Mouse (Mus musculus) bone marrow, adult 2 months (tissue): ENCODE results near the gene Klhl22. TPM values are rescaled to one million over a fixed set of nuclear protein-coding genes. Genes with fewer than 3 reads are reported as not detected.

ENCODE experiments used
- H3K27ac ChIP-seq: fragments of 200-500 bp; 2 replicates; pipeline ENCODE4 v1.5.1; 2012; ENCODE audit warnings: low read depth, mild to moderate bottlenecking, control low read depth, inconsistent platforms, low read length; ENCODE audit not compliant: control insufficient read depth, poor library complexity, insufficient read depth
- H3K4me1 ChIP-seq: fragments of 200-500 bp; 2 replicates; pipeline ENCODE4 v1.6.1; 2011; ENCODE audit warnings: low read length; ENCODE audit not compliant: control insufficient read depth, insufficient read depth
- H3K4me3 ChIP-seq: fragments of 200-500 bp; replicated peaks from 2 replicates; pipeline ENCODE3; 2011; ENCODE audit warnings: mild to moderate bottlenecking, low read depth, low read length, control low read depth; ENCODE audit not compliant: control insufficient read depth
- CTCF ChIP-seq: fragments of 200-500 bp; IDR thresholded peaks from 2 replicates; pipeline ENCODE4 v1.5.1; 2011; ENCODE audit warnings: low read length, control low read depth; ENCODE audit not compliant: control insufficient read depth, insufficient read depth
- POLR2A ChIP-seq: fragments of 200-500 bp; IDR thresholded peaks from 2 replicates; pipeline ENCODE4 v1.6.1; 2011; ENCODE audit warnings: low read depth, mild to moderate bottlenecking, control low read depth, low read length, borderline replicate concordance; ENCODE audit not compliant: control insufficient read depth
- WGBS: fragments of 180-500 bp; shearing (Covaris S2); methylation state at CpG from one replicate; pipeline ENCODE4 v1.1.7; 2018; 5-methylcytosine and 5-hydroxymethylcytosine counted together
- polyA plus RNA-seq: library from polyadenylated mRNA; stranded (reverse); fragments of >200 nt; gene quantifications from 2 replicates; pipeline ENCODE4 v1.2.4, GENCODE M21; 2011; ENCODE audit warnings: low replicate concordance; ENCODE audit not compliant: missing spikeins, insufficient read depth, insufficient read length

The Klhl22 gene
- polyA plus RNA-seq, 1 experiment = 7.8 TPM

GRCm38 (mm10) chr16:17835481-17835880 lies 76.1 kb downstream of the Klhl22 start:
- TF ChIP-seq POLR2A (no peak), CTCF (no peak)
- 41% methylated on average over 13 of the region's 13 CpGs for WGBS

GRCm38 (mm10) chr16:17838051-17838450 lies 78.6 kb downstream of the Klhl22 start, which contains the start of gene Car15:
TSS of gene Car15 (minus strand) at chr16:17838364.
- TF ChIP-seq POLR2A = no peak
- TF ChIP-seq CTCF = no peak
- Histone ChIP-seq H3K27ac (no peak within 1 kb of the TSS), H3K4me3 (no peak within 1 kb of the TSS), H3K4me1 (no peaks in the 10 kb centered on the region)
- WGBS = 70% methylated on average over 6 of the region's 6 CpGs

More at GRCm38 (mm10) chr16:17835481-17835880, 76.1 kb downstream of the Klhl22 start:
- no peak overlapping the region for H3K4me3 ChIP-seq
- H3K27ac ChIP-seq = no peak overlapping the region
- no peaks in the 10 kb centered on the region for H3K4me1 ChIP-seq

- Histone ChIP-seq H3K4me3 (no peak overlapping the region), H3K4me1 (no peaks in the 10 kb centered on the region), H3K27ac (no peak overlapping the region)
- 85% methylated on average over 4 of the region's 4 CpGs for WGBS
- TF ChIP-seq CTCF (no peak), POLR2A (no peak)
Measured at GRCm38 (mm10) chr16:17839976-17840375, 80.6 kb downstream of the Klhl22 start.

- Histone ChIP-seq H3K27ac (no peak overlapping the region), H3K4me3 (no peak overlapping the region), H3K4me1 (no peaks in the 10 kb centered on the region)
- TF ChIP-seq CTCF = no peak
- TF ChIP-seq POLR2A = no peak
- WGBS = 90% methylated on average over 7 of the region's 7 CpGs
Measured at GRCm38 (mm10) chr16:17842437-17842836, 83.0 kb downstream of the Klhl22 start.

Other genes starting within 250 kb of the Klhl22 start
- gene Thap7, start 228.5 kb upstream of the Klhl22 start, polyA plus RNA-seq = 13.6 and 31.8 TPM in 2 replicates
- not detected in 2 replicates for gene Lrrc74b, start 198.4 kb upstream of the Klhl22 start, polyA plus RNA-seq
- 0.41 TPM in 1 of 2 replicates, not detected in the other for gene P2rx6, start 197.7 kb upstream of the Klhl22 start, polyA plus RNA-seq
- 4.5 and 4.6 TPM in 2 replicates for gene Slc7a4, start 176.4 kb upstream of the Klhl22 start, polyA plus RNA-seq
- 17.1 and 24.9 TPM in 2 replicates for gene Smpd4, start 140.3 kb upstream of the Klhl22 start, polyA plus RNA-seq
- gene Ccdc74a, start 113.1 kb upstream of the Klhl22 start, polyA plus RNA-seq = 2.4 and 9.9 TPM in 2 replicates
- gene Med15, start 26.7 kb upstream of the Klhl22 start, polyA plus RNA-seq = 22.5 and 38.0 TPM in 2 replicates
- gene Scarf2, start 37.7 kb downstream of the Klhl22 start, polyA plus RNA-seq = 2.5 and 5.7 TPM in 2 replicates
- gene B830017H08Rik, start 73.5 kb downstream of the Klhl22 start, polyA plus RNA-seq = not detected in 2 replicates
- 7.3 and 23.5 TPM in 2 replicates for gene Car15, start 78.7 kb downstream of the Klhl22 start, polyA plus RNA-seq
- gene Gm20518, start 132.1 kb downstream of the Klhl22 start, polyA plus RNA-seq = 0.66 and 2.2 TPM in 2 replicates
- not detected in 2 replicates for gene Tssk1, start 134.6 kb downstream of the Klhl22 start, polyA plus RNA-seq
- gene Dgcr2, start 138.9 kb downstream of the Klhl22 start, polyA plus RNA-seq = 7.7 and 22.4 TPM in 2 replicates
- gene Tssk2, start 139.0 kb downstream of the Klhl22 start, polyA plus RNA-seq = not detected in 2 replicates
- 14.2 and 19.2 TPM in 2 replicates for gene Ess2, start 151.7 kb downstream of the Klhl22 start, polyA plus RNA-seq
- gene Gsc2, start 155.4 kb downstream of the Klhl22 start, polyA plus RNA-seq = not detected in 2 replicates
- gene Slc25a1, start 168.6 kb downstream of the Klhl22 start, polyA plus RNA-seq = 15.2 and 19.9 TPM in 2 replicates
- 3.1 TPM in 1 of 2 replicates, not detected in the other for gene Vpreb2, start 220.8 kb downstream of the Klhl22 start, polyA plus RNA-seq